Mouse (Mus musculus) heart, adult 2 months (tissue): ENCODE results near the gene Cadps2. TPM values are rescaled to one million over a fixed set of nuclear protein-coding genes. Genes with fewer than 3 reads are reported as not detected.

Experiments
- DNase-seq, 2 experiments: peaks; one replicate each; pipeline ENCODE4 v3.0.0; 2021
- H3K27ac ChIP-seq: fragments of 200-600 bp; 2 replicates; pipeline ENCODE4 v1.8.1; 2022
- H3K27me3 ChIP-seq: fragments of 200-500 bp; 2 replicates; pipeline ENCODE4 v1.6.1; 2012; ENCODE audit warnings: mild to moderate bottlenecking, low read length, inconsistent platforms, mixed read lengths; ENCODE audit not compliant: control insufficient read depth, insufficient read depth
- H3K36me3 ChIP-seq: fragments of 200-500 bp; 2 replicates; pipeline ENCODE4 v1.6.1; 2012; ENCODE audit warnings: low read length, inconsistent platforms; ENCODE audit not compliant: control insufficient read depth, insufficient read depth
- H3K4me1 ChIP-seq: fragments of 200-500 bp; 2 replicates; pipeline ENCODE4 v1.6.1; 2011; ENCODE audit warnings: low read length; ENCODE audit not compliant: control insufficient read depth, insufficient read depth
- H3K4me3 ChIP-seq: fragments of 200-600 bp; 2 replicates; pipeline ENCODE4 v1.8.1; 2022
- H3K79me2 ChIP-seq: fragments of 200-500 bp; replicated peaks from 2 replicates; pipeline ENCODE4 v1.6.1; 2012; ENCODE audit warnings: mild to moderate bottlenecking, inconsistent platforms, low read length, moderate library complexity, mixed read lengths; ENCODE audit not compliant: control insufficient read depth, insufficient read depth
- H3K9ac ChIP-seq: fragments of 200-500 bp; 2 replicates; pipeline ENCODE4 v1.6.1; 2012; ENCODE audit warnings: low read depth, mild to moderate bottlenecking, control low read depth, inconsistent platforms, low read length, mixed read lengths
- CTCF ChIP-seq: fragments of 200-600 bp; IDR thresholded peaks from 2 replicates; pipeline ENCODE4 v1.8.1; 2022; ENCODE audit warnings: antibody characterized with exemption, mild to moderate bottlenecking, moderate library complexity
- EP300 ChIP-seq: fragments of 200-500 bp; IDR thresholded peaks from 2 replicates; pipeline ENCODE4 v1.6.1; 2011; ENCODE audit warnings: low read depth, low read length, control low read depth; ENCODE audit not compliant: insufficient read depth
- POLR2A ChIP-seq: fragments of 200-500 bp; IDR thresholded peaks from 2 replicates; pipeline ENCODE4 v1.6.1; 2011; ENCODE audit warnings: mild to moderate bottlenecking, low read depth, low read length, control low read depth; ENCODE audit not compliant: insufficient read depth
- WGBS: fragments of 180-500 bp; shearing (Covaris S2); methylation state at CpG from one replicate; pipeline ENCODE4 v1.1.7; 2018; 5-methylcytosine and 5-hydroxymethylcytosine counted together
- intact Hi-C: fragments of 180-260 bp; cut with DNase I; formaldehyde crosslinking; loops from one replicate; pipeline ENCODE4 v1.15.1; 2025
- polyA plus RNA-seq: library from polyadenylated mRNA; depleted of rRNA; stranded (reverse); fragments of >200 nt; gene quantifications from 2 replicates; pipeline ENCODE4 v1.2.3, GENCODE M21; 2012
- total RNA-seq, 2 experiments: library from RNA; stranded (reverse); gene quantifications; 2 replicates each; pipeline ENCODE4 v1.2.3; 2021

Gene Cadps2
- total and polyA plus RNA-seq, 3 experiments = 0.72 to 1.4 (median 1.1) TPM

GRCm38 (mm10) chr6:23453907-23454306 is 385.3 kb downstream of the Cadps2 start:
- no peak overlapping the region for H3K9ac ChIP-seq
- no peaks in the 10 kb centered on the region for H3K79me2 ChIP-seq
- no peak for TF ChIP-seq CTCF
- no peak for TF ChIP-seq EP300
- no peak for TF ChIP-seq POLR2A
- H3K4me3 ChIP-seq = no peak overlapping the region
- 45% methylated on average over 5 of the region's 5 CpGs for WGBS
- H3K27me3 ChIP-seq = no peaks in the 10 kb centered on the region
- DNase-seq = no peak
- no peaks in the 10 kb centered on the region for H3K36me3 ChIP-seq
- no peaks in the 10 kb centered on the region for H3K4me1 ChIP-seq
- intact Hi-C loops = no loop called here
- H3K27ac ChIP-seq = no peak overlapping the region

DNA sequence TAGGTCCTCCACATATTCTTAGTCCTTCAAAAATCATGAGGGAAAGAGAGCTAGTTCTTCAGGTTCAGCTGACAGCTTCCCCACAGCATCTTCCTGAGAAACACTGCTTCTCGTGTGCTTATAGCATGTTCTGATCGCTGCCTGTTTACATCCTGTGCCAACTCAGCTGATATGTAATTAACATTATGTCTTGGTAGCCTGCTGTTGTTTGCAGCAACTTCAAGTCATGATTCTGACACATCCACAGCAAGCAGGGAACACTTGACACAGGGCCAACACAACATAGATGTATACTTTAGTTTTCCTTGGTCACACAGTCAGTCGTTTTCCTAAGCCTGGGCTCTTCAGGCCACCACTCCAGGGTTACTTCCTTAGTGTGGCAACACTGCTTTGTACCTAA is 399.3 kb downstream of the Cadps2 start:
- no peak overlapping the region for H3K27ac ChIP-seq
- H3K79me2 ChIP-seq = no peaks in the 10 kb centered on the region
- intact Hi-C loops = no loop called here
- H3K4me1 ChIP-seq = no peaks in the 10 kb centered on the region
- H3K36me3 ChIP-seq = no peaks in the 10 kb centered on the region
- WGBS = 61% methylated on average over 3 of the region's 3 CpGs
- TF ChIP-seq POLR2A = no peak
- TF ChIP-seq EP300 = no peak
- TF ChIP-seq CTCF = no peak
- no peak for DNase-seq
- no peak overlapping the region for H3K9ac ChIP-seq
- no peak overlapping the region for H3K4me3 ChIP-seq
- no peaks in the 10 kb centered on the region for H3K27me3 ChIP-seq

GRCm38 (mm10) chr6:23410256-23411049 is 428.8 kb downstream of the Cadps2 start:
- H3K79me2 ChIP-seq = no peaks in the 10 kb centered on the region

DNA sequence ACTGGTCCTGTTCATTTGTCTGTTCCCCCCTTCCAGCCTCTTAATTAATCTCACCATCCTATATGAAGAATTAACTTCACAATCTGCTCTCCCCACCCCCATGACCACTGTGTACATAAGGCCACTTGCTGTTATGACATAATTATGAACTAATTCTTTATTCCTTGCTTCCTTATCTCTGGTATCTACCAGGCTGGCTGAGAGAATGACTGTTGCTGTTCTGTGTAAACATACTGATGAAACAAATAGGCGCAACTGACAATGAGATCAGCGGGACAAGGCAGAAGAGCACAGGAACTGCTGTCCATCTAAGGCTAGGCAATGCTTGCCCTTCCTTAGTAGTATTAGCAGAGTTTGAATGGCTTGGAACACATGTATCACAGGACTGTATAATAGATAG is 445.1 kb downstream of the Cadps2 start:
- Histone ChIP-seq H3K27ac (no peak overlapping the region), H3K79me2 (no peaks in the 10 kb centered on the region), H3K4me3 (no peak overlapping the region), H3K9ac (no peak overlapping the region), H3K36me3 (no peaks in the 10 kb centered on the region), H3K27me3 (no peaks in the 10 kb centered on the region), H3K4me1 (no peaks in the 10 kb centered on the region)
- TF ChIP-seq EP300 (no peak), CTCF (no peak), POLR2A (no peak)
- WGBS = 78% methylated on average over 2 of the region's 2 CpGs
- no peak for DNase-seq
- intact Hi-C loops = no loop called here

More at GRCm38 (mm10) chr6:23410256-23411049, 428.8 kb downstream of the Cadps2 start:
- Histone ChIP-seq H3K27ac (no peak overlapping the region), H3K4me1 (no peaks in the 10 kb centered on the region), H3K4me3 (no peak overlapping the region), H3K36me3 (no peaks in the 10 kb centered on the region), H3K9ac (no peak overlapping the region), H3K27me3 (no peaks in the 10 kb centered on the region)
- 7% methylated on average over 12 of the region's 12 CpGs for WGBS
- intact Hi-C loops = no loop called here
- TF ChIP-seq POLR2A (no peak), CTCF (no peak), EP300 (no peak)
- no peak for DNase-seq

- TF ChIP-seq CTCF (no peak), EP300 (no peak), POLR2A (no peak)
- no peak for DNase-seq
- H3K4me3 ChIP-seq = no peak overlapping the region
- intact Hi-C loops = no loop called here
- H3K27me3 ChIP-seq = no peaks in the 10 kb centered on the region
- H3K27ac ChIP-seq = no peak overlapping the region
- H3K79me2 ChIP-seq = no peaks in the 10 kb centered on the region
- H3K9ac ChIP-seq = no peak overlapping the region
- 82% methylated on average over 4 of the region's 4 CpGs for WGBS
- no peaks in the 10 kb centered on the region for H3K4me1 ChIP-seq
- H3K36me3 ChIP-seq = no peaks in the 10 kb centered on the region
These were observed 446.5 kb downstream of the Cadps2 start for GRCm38 (mm10) chr6:23392711-23393110.

GRCm38 (mm10) chr6:23386711-23387110 is 452.5 kb downstream of the Cadps2 start:
- no peaks in the 10 kb centered on the region for H3K36me3 ChIP-seq
- H3K4me3 ChIP-seq = no peak overlapping the region

More at GRCm38 (mm10) chr6:23386711-23387110, 452.5 kb downstream of the Cadps2 start:
- TF ChIP-seq EP300 = no peak
- TF ChIP-seq POLR2A = no peak
- TF ChIP-seq CTCF = no peak
- Histone ChIP-seq H3K27me3 (no peaks in the 10 kb centered on the region), H3K4me1 (no peaks in the 10 kb centered on the region), H3K9ac (no peak overlapping the region), H3K27ac (no peak overlapping the region), H3K79me2 (no peaks in the 10 kb centered on the region)
- no peak for DNase-seq
- intact Hi-C loops = no loop called here
- 45% methylated on average over 5 of the region's 5 CpGs for WGBS
